Mouse (Mus musculus): ENCODE measurements around the gene Camp. TPM values are rescaled to one million over a fixed set of nuclear protein-coding genes. Genes with fewer than 3 reads are reported as not detected.

The Camp gene
- polyA plus RNA-seq, 1 experiment, result 0.94 TPM

DNA sequence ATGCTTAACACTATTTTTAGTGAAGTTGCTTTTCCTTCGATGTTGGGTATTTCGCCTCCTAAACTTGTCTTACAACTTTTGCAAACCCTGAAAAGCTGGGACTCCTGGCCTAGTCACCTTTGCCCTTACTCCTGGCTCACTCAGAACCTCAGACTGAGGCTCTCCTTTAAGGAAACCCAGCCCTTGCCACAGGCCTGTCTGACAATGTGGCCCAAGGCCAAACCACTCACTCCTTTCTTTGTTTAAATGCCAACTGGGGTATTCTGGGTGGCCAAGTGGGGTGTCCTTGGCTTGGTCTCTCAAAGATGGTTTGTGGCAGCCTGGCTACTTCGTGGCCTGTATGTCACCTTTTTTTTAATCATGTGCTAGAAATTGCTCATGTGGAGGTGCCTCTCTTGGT lies 27.3 kb upstream of the Camp start:
- no peak for TF ChIP-seq CTCF (IDR thresholded peaks at IDR 0.05; ENCODE audit: borderline replicate concordance, extremely low read depth, insufficient read depth, insufficient read length)
- no peak for TF ChIP-seq POLR2A (IDR thresholded peaks at IDR 0.05; ENCODE audit: borderline replicate concordance, extremely low read depth, insufficient read depth, insufficient read length, poor library complexity, severe bottlenecking)
- DNase-seq (ENCODE audit: low read depth), result peak; percentile 56

DNA sequence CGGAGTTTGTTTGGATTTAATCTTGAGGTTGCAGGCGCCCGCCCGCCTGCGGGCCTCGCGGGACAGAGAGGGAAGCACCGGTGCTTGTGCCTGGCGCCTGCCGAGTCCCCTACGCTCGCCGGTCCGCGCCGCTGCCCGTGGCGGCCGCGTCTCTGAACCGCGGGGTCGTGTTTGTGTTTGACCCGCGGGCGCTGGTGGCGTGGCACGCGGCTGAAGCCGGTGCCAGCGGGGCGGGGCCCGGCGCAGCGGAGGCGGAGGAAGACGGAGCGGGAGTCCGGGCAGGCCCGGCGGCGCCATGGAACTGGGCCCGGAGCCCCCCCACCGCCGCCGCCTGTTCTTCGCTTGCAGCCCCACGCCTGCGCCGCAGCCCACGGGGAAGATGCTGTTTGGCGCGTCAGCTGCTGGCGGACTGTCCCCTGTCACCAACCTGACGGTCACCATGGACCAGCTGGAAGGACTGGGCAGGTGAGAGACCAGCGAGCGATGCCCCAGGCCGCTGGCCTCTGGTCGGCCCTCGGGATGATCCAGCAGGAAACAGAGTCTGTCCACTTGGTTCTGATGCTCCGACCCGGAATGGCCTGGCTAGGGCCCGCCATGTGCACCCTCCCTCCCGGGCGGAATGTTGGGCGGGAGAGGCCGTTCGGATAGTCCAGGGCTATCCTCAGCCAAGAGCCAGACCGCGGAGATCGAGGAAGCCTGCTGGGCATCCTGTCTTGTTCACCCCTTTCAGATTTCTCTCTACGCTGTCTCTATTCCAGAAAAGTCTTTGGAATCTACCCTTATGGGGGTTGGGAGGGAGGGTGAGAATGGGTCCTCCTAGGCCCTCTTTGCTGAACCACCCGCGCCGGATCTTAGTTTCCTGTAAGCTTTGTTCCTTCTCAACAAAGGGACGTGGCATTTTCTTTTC lies 26.5 kb upstream of the Camp start:
- TF ChIP-seq POLR2A (IDR thresholded peaks at IDR 0.05; ENCODE audit: borderline replicate concordance, extremely low read depth, insufficient read depth, insufficient read length, poor library complexity, severe bottlenecking) (no peak), CTCF (IDR thresholded peaks at IDR 0.05; ENCODE audit: borderline replicate concordance, extremely low read depth, insufficient read depth, insufficient read length) (no peak)

DNA sequence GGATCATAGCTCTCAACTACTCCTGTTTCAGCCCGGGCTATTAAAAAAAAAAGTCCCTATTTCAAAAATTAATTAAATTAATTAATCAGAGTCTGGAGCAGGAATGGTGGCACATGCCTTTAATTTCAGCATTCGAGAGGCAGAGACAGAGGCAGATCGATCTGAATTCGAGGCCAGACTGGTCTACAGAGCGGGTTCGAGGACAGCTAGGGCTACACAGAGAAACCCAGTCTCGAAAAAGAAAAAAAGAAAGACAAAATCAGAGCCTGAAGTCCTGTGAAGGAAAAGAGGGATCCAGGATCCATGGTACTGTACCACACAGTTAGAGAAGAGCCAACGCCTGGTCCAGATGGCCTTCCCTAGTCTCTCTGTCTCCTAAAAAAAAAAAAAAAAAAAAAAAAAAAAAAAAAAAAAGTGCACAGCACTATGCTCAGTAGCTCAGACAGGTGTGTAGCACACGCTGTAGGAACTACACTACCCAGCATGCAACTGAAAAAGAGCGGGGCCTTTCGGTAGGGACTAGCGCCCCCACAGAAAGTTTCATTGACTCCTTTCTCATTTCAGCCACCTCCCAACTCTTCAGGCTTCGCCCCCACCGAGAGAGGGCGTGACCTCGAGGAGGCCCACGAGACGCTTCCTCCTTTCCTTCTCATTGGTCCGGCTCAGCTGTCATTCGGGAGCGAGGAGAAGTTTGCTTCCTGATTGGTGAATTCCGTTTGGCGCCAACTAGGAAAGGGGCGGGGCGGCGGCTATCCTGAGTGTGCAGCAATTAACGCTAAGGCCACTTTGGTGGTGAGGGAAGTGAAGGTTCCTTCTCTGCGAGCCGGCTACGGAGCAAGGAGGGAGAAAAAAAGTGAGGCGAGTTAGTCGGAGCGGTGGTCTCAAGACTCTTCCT lies 25.6 kb upstream of the Camp start, which contains the start of gene Cdc25a:
Gene Cdc25a (plus strand): TSS at position 783 of the 895 bp plus-strand sequence.
- TF ChIP-seq POLR2A (IDR thresholded peaks at IDR 0.05; ENCODE audit: borderline replicate concordance, extremely low read depth, insufficient read depth, insufficient read length, poor library complexity, severe bottlenecking) (no peak), CTCF (IDR thresholded peaks at IDR 0.05; ENCODE audit: borderline replicate concordance, extremely low read depth, insufficient read depth, insufficient read length) (peak; percentile 55; the same call in 1 of the 2 replicates)
- DNase-seq (ENCODE audit: low read depth), result peak; percentile 100

More for the DNA sequence above, 26.5 kb upstream of the Camp start:
- peak; percentile 54 for DNase-seq (ENCODE audit: low read depth)

DNA sequence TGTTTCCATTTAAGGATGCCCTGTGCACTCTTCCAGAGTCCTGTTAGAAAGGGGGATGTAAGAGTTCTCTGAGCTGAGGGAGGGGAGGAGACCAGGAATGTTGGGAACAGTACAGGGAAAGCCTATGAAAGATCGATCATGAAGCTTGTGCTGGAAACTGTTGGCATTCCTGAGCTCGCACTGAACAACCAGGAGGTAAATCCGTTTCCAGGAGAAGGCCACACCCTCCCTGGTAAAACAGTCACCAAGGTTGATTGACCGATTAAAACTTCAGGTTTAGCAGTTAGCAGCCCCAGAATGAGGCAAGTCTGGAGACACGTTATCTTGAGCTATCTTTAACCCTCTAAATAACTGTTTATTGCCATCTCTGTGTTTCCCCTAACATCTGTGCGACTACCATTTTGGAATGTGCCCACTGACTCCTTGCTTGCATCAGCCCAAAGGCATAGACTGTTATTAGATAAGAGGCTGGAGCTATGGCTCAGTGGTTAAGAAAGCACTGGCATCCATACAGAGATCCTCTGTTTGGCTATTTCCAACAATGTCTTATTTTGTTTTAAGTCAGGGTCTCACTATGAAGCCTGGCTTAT lies 21.7 kb upstream of the Camp start:
- TF ChIP-seq CTCF (IDR thresholded peaks at IDR 0.05; ENCODE audit: borderline replicate concordance, extremely low read depth, insufficient read depth, insufficient read length) (no peak), POLR2A (IDR thresholded peaks at IDR 0.05; ENCODE audit: borderline replicate concordance, extremely low read depth, insufficient read depth, insufficient read length, poor library complexity, severe bottlenecking) (no peak)
- DNase-seq (ENCODE audit: low read depth), result no peak

DNA sequence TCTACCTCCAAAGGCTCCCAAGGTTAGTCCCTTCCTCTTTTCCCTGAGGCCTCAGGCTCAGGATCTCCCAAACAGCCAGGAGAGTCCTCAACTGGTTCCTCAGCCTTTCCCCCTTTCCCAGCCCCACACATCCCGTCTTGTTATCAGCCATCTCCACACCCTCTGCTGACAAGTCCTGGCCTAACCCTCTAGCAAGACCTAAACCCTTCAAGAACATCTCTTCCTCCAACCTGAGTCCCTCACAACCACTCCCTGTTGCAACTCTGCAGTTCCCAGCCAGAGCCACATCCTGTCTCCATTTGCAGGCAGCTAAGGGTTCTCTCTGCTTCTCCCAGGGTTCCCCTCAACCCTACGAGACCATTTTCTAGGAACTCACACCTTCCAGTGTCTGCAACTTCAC lies 16.8 kb upstream of the Camp start:
- no peak for DNase-seq (ENCODE audit: low read depth)

DNA sequence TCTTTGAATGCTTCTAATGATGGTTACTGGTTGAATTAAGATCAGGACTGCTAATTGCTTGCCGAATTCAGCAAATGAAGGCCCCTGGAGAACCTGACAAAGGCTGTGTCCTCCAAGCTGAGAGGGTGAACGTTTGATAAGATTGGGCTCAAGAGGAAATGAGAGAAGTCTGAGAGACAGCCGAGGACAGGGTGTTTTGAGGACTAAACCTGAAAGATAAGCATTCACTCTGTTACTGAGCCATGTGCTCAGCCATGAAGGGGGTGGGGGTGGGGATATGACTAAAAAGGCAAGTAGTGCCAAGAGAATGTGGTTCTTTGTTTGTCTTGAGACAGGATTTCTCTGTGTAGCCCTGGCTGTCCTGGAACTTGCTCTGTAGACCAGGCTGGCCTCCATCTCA lies 13.7 kb upstream of the Camp start:
- DNase-seq (ENCODE audit: low read depth), result peak; percentile 2
- no peak for TF ChIP-seq POLR2A (IDR thresholded peaks at IDR 0.05; ENCODE audit: borderline replicate concordance, extremely low read depth, insufficient read depth, insufficient read length, poor library complexity, severe bottlenecking)
- TF ChIP-seq CTCF (IDR thresholded peaks at IDR 0.05; ENCODE audit: borderline replicate concordance, extremely low read depth, insufficient read depth, insufficient read length), result no peak

More for the DNA sequence above, 16.8 kb upstream of the Camp start:
- no peak for TF ChIP-seq CTCF (IDR thresholded peaks at IDR 0.05; ENCODE audit: borderline replicate concordance, extremely low read depth, insufficient read depth, insufficient read length)
- no peak for TF ChIP-seq POLR2A (IDR thresholded peaks at IDR 0.05; ENCODE audit: borderline replicate concordance, extremely low read depth, insufficient read depth, insufficient read length, poor library complexity, severe bottlenecking)

DNA sequence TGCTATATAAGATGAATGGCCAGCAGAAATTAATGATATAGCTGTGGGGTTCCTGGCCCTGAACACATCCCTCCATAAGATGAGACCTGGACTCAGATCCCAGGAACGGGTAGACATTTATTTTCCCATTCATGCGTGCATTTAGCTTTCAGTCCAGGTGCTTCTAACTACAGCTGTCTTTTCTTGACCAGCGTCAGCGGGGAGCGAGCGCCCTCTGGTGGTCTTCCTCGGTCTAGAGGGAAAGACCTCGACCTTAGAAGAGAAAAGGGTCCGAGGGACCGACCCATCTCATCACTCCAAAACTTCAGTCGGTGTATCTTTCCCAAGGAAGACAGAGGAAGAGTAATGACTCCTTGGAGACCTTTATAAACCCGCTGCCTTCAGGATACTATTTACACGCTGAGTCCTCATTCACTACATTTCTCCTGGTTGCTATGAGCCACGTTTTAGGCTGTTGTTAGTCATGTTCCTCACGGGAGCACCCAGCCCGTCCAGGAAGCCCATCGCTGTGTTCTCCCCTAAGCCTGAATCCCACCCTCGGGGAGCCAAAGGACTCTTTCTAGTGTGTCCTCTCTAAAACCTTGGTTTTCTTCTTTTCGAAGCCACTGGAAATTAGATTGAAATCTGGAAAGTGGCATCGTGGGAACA lies 13.1 kb upstream of the Camp start:
- DNase-seq (ENCODE audit: low read depth), result peak; percentile 80
- TF ChIP-seq POLR2A (IDR thresholded peaks at IDR 0.05; ENCODE audit: borderline replicate concordance, extremely low read depth, insufficient read depth, insufficient read length, poor library complexity, severe bottlenecking) (no peak), CTCF (IDR thresholded peaks at IDR 0.05; ENCODE audit: borderline replicate concordance, extremely low read depth, insufficient read depth, insufficient read length) (peak; percentile 95)

DNA sequence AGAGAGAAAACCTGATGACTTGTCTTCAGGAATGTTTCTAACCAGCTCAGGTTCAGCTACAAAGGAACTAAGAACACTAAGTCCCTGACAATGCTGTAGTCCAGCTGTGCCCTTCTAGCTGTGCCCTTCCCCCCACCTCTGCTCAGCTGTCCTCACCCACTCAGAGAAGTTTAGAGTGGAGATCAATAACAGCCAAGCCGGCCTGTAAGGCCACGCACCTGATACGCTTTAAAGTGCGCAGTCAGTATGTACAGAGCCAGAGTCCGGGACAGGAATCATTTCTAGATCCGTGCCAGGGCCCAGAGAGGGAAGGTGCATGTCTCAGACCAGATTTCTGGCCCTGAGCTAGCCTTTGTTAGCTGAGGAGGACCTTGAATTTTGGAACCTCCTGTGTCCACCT lies 6.5 kb upstream of the Camp start:
- TF ChIP-seq CTCF (IDR thresholded peaks at IDR 0.05; ENCODE audit: borderline replicate concordance, extremely low read depth, insufficient read depth, insufficient read length) (no peak), POLR2A (IDR thresholded peaks at IDR 0.05; ENCODE audit: borderline replicate concordance, extremely low read depth, insufficient read depth, insufficient read length, poor library complexity, severe bottlenecking) (no peak)
- no peak for DNase-seq (ENCODE audit: low read depth)

DNA sequence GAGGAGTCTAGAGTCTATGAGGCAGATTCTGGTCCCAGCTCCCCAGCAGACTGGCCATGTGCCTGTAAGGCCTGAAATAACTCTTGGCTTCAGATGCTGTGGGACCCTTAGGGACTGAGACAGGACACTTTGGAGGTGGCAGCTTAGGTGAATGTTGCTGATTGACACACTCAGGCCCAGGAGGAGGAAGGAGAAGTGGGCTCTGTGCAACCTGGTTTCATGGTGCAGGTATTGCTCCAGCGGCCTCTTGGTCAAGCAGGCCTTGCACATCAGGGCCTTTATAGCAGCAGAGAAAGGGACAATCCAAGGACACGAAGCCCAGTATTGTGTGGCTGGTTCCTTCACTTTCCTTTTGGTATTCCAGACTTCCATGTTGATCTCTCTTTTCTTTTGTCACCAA lies 4.9 kb upstream of the Camp start:
- no peak for TF ChIP-seq CTCF (IDR thresholded peaks at IDR 0.05; ENCODE audit: borderline replicate concordance, extremely low read depth, insufficient read depth, insufficient read length)
- TF ChIP-seq POLR2A (IDR thresholded peaks at IDR 0.05; ENCODE audit: borderline replicate concordance, extremely low read depth, insufficient read depth, insufficient read length, poor library complexity, severe bottlenecking), result no peak
- DNase-seq (ENCODE audit: low read depth), result no peak

DNA sequence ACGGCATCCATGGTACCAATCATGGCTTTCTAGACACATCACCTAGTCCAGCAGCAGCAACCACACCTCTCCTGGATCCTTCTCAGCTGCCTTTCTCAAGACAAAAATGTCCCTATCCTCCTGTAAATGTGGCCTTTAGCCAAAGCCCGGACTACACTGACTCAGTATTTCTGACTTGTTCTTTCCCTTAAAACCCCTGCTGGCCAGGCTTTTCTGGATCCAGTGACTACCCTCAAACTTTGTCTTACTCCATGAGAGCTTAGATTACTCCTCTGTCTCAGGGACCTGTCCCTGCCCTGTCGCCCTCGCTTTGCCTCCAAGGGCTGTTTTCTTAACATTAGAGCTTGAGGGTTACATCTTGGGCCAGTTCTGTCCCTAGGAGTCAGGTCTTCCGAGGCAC lies 682 bp upstream of the Camp start:
- TF ChIP-seq CTCF (IDR thresholded peaks at IDR 0.05; ENCODE audit: borderline replicate concordance, extremely low read depth, insufficient read depth, insufficient read length) (no peak), POLR2A (IDR thresholded peaks at IDR 0.05; ENCODE audit: borderline replicate concordance, extremely low read depth, insufficient read depth, insufficient read length, poor library complexity, severe bottlenecking) (no peak)

More for the DNA sequence above, 682 bp upstream of the Camp start:
- no peak for DNase-seq (ENCODE audit: low read depth)
